36 mouse cellular contexts compared by ENCODE assay signal in the genomic region with DNA sequence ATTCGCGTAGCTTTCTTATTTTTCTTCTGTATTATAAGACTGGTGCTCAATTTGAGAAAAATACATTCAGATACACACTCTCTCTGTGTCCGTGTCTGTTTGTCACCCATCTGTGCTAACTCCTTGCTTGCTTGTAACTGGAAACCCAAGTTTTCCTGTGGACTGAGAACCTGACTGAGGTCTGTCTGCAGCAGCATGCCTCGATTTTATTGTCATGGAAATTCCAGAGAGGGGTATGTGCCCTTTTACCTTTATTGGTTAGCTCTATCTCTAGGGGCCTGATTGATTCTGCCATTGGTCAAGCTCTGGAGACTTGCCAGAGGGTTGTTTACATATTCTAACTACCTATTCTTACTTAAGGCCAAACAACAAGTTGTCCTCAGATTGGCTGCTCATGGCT.
"Had no signal": no experiment of that assay in that cellular context is flagged by ENCODE, and none has a peak within 500 bp of the region (broad histone marks: within the 10 kb centered on the region; RNA-seq: fewer than 3 reads in every experiment).

No protein-coding gene starts in this region.

- H3K4me3 ChIP-seq: heart, embryonic 10.5 days; heart, embryonic 12.5 days; heart, embryonic 13.5 days; heart, embryonic 15.5 days; hindbrain, embryonic 10.5 days; hindbrain, embryonic 12.5 days; hindbrain, embryonic 13.5 days; hindbrain, embryonic 15.5 days; intestine, embryonic 15.5 days; kidney, embryonic 15.5 days; layer of hippocampus, adult 2 months; left cerebral cortex, adult 2 months had no signal

- H3K4me1 ChIP-seq: heart, embryonic 10.5 days; heart, embryonic 12.5 days; heart, embryonic 13.5 days; heart, embryonic 15.5 days; hindbrain, embryonic 10.5 days; hindbrain, embryonic 12.5 days; hindbrain, embryonic 13.5 days; hindbrain, embryonic 15.5 days; intestine, embryonic 15.5 days; kidney, embryonic 15.5 days had no signal

- H3K9me3 ChIP-seq: heart, embryonic 10.5 days; heart, embryonic 12.5 days; heart, embryonic 13.5 days; heart, embryonic 15.5 days; hindbrain, embryonic 12.5 days; hindbrain, embryonic 13.5 days; hindbrain, embryonic 15.5 days; intestine, embryonic 15.5 days; kidney, embryonic 15.5 days had no signal

- H3K27ac ChIP-seq: heart, embryonic 10.5 days; heart, embryonic 13.5 days; heart, embryonic 15.5 days; hindbrain, embryonic 10.5 days; hindbrain, embryonic 12.5 days; hindbrain, embryonic 13.5 days; hindbrain, embryonic 14.5 days; hindbrain, embryonic 15.5 days; hindbrain, postnatal 0 days; intestine, embryonic 15.5 days; kidney, embryonic 15.5 days; kidney, postnatal 0 days; layer of hippocampus, adult 2 months; left cerebral cortex, adult 2 months had no signal

- H3K36me3 ChIP-seq: heart, embryonic 10.5 days; heart, embryonic 12.5 days; heart, embryonic 13.5 days; heart, embryonic 15.5 days; hindbrain, embryonic 10.5 days; hindbrain, embryonic 12.5 days; hindbrain, embryonic 13.5 days; hindbrain, embryonic 15.5 days; intestine, embryonic 15.5 days; kidney, embryonic 15.5 days had no signal

- H3K9ac ChIP-seq: heart, embryonic 12.5 days; heart, embryonic 13.5 days; heart, embryonic 15.5 days; hindbrain, embryonic 12.5 days; hindbrain, embryonic 13.5 days; hindbrain, embryonic 14.5 days; hindbrain, embryonic 15.5 days; intestine, embryonic 15.5 days; kidney, embryonic 15.5 days had no signal

- DNase-seq: heart, postnatal 10 days; heart, postnatal 14 days; heart, postnatal 36 days; heart, postnatal 4 days; kidney, adult 11 months; kidney, adult 18-20 months; kidney, adult 2 months; kidney, adult 8-10 months; kidney, adult 9 months; kidney, postnatal 10 days; kidney, postnatal 14 days; kidney, postnatal 25 days; kidney, postnatal 36 days; kidney, postnatal 4 days; layer of hippocampus, adult 9-11 months; layer of hippocampus, postnatal 36 days had no signal

- ATAC-seq: hindbrain, embryonic 16.5 days; hindbrain, postnatal 0 days; inflammation-experienced regulatory T-cells, adult 6 months; intestine, embryonic 15.5 days; intestine, embryonic 16.5 days; intestine, postnatal 0 days had no signal

- H3K4me2 ChIP-seq: heart, embryonic 11.5 days; heart, embryonic 12.5 days; heart, embryonic 13.5 days; heart, embryonic 15.5 days; hindbrain, embryonic 12.5 days; hindbrain, embryonic 13.5 days; hindbrain, embryonic 14.5 days; hindbrain, embryonic 15.5 days; intestine, embryonic 15.5 days; kidney, embryonic 15.5 days had no signal

- H3K27me3 ChIP-seq: heart, embryonic 12.5 days; heart, embryonic 13.5 days; heart, embryonic 15.5 days; hindbrain, embryonic 12.5 days; hindbrain, embryonic 13.5 days; hindbrain, embryonic 15.5 days; intestine, embryonic 15.5 days; kidney, embryonic 15.5 days had no signal
